Mouse (Mus musculus) CD8-positive naive resting alpha-beta T cell, adult 2 months (primary cell): ENCODE results near the gene Fpr-rs3.

Source experiments
- DNase-seq, 2 experiments: peaks; one replicate each; pipeline ENCODE4 v3.0.0; 2022; ENCODE audit warnings: low read depth in 2 of 2, low spot score in 2 of 2

The Fpr-rs3 gene

GRCm38 (mm10) chr17:20624777-20625176 is at the start of gene Fpr-rs3:
Gene Fpr-rs3 (minus strand): TSS chr17:20624877.
- no peak for DNase-seq

- DNase-seq, result no peak
These were observed 28.4 kb downstream of the Fpr-rs3 start, which contains the start of gene Vmn2r110 for GRCm38 (mm10) chr17:20596323-20596722. Gene Vmn2r110 (minus strand): TSS chr17:20596423.
